Mouse (Mus musculus) neural tube, embryonic 14.5 days (tissue): ENCODE measurements around the gene 4930558C23Rik. TPM values are rescaled to one million over a fixed set of nuclear protein-coding genes. Genes with fewer than 3 reads are reported as not detected.
"Not testable (repeated sequence)": the region's sequence is repeated elsewhere in the genome, so short reads cannot be mapped to it uniquely, and the experiment has no call there.

Source experiments
- ATAC-seq: fragments of 200-750 bp; cut with Nextera tagmentation; 2 replicates; pipeline ENCODE4 v1.8.0; 2017; ENCODE audit warnings: low read depth, mild to moderate bottlenecking, moderate TSS enrichment, moderate library complexity
- H3K27ac ChIP-seq: fragments of 300-500 bp; sonication (generic); 2 replicates; pipeline ENCODE4 v1.5.1; 2014; ENCODE audit warnings: low read depth, mild to moderate bottlenecking, control low read depth, low read length, moderate library complexity, mixed read lengths
- H3K27me3 ChIP-seq: fragments of 300-500 bp; sonication (generic); 2 replicates; pipeline ENCODE4 v1.6.1; 2014; ENCODE audit warnings: low read length; ENCODE audit not compliant: control insufficient read depth, insufficient read depth
- H3K36me3 ChIP-seq: fragments of 300-500 bp; sonication (generic); 2 replicates; pipeline ENCODE4 v1.6.1; 2014; ENCODE audit warnings: low read length, mixed read lengths; ENCODE audit not compliant: control insufficient read depth, insufficient read depth
- H3K4me1 ChIP-seq: fragments of 300-500 bp; sonication (generic); 2 replicates; pipeline ENCODE4 v1.6.1; 2014; ENCODE audit warnings: low read length; ENCODE audit not compliant: control insufficient read depth, insufficient read depth
- H3K4me2 ChIP-seq: fragments of 300-500 bp; sonication (generic); 2 replicates; pipeline ENCODE4 v1.6.1; 2014; ENCODE audit warnings: mild to moderate bottlenecking, low read depth, low read length, control low read depth
- H3K4me3 ChIP-seq: fragments of 300-500 bp; sonication (generic); 2 replicates; pipeline ENCODE4 v1.5.1; 2014; ENCODE audit warnings: low read depth, low read length, control low read depth, mixed read lengths
- H3K9ac ChIP-seq: fragments of 300-500 bp; sonication (generic); replicated peaks from 2 replicates; pipeline ENCODE4 v1.6.1; 2014; ENCODE audit warnings: low read depth, mild to moderate bottlenecking, control low read depth, low read length, mixed read lengths
- H3K9me3 ChIP-seq: fragments of 300-500 bp; sonication (generic); 2 replicates; pipeline ENCODE4 v1.6.1; 2016; ENCODE audit warnings: low read length; ENCODE audit not compliant: control insufficient read depth
- WGBS: fragments of 180-500 bp; shearing (Covaris S2); extraction: QIAGEN DNeasy Blood & Tissue Kit; methylation state at CpG from one replicate; pipeline ENCODE4 v1.1.7; 2014; 5-methylcytosine and 5-hydroxymethylcytosine counted together
- polyA plus RNA-seq: library from polyadenylated mRNA; unstranded; fragments of >200 nt; fragmentation: Nextera tagmentation; extraction: Ambion mirVana; gene quantifications from 2 replicates; pipeline ENCODE4 v1.2.1, GENCODE M21; 2014

Gene 4930558C23Rik
- not detected in 2 replicates for polyA plus RNA-seq

DNA sequence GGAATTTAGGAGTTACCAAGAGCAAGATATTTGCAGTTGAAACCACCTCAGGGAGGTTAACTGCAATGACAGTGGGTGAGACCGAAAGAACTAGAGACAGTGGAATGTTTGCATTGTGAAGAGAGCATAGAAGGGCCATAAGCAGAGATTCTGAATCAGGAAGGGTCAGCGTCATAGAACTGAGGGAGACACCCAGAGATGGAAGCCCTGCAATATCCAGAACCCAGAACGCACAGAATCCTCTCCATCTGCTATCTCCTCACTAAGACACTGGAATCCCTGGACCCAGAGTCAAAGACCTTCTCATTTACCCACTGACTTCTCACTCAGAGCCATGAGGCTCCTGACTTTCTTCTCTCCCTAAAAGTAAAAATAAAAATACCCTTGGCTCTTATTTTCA lies at the start of gene 4930558C23Rik:
Gene 4930558C23Rik (minus strand): TSS at position 101 of the 400 bp plus-strand sequence.
- H3K27ac ChIP-seq, result no peak within 1 kb of the TSS
- H3K4me2 ChIP-seq, result no peak within 1 kb of the TSS
- H3K4me3 ChIP-seq, result no peak within 1 kb of the TSS
- WGBS, result 90% methylated on average over 3 of the region's 3 CpGs
- no peaks in the 10 kb centered on the region for H3K27me3 ChIP-seq
- H3K4me1 ChIP-seq, result no peaks in the 10 kb centered on the region
- no peak within 1 kb of the TSS for H3K9ac ChIP-seq
- no peaks in the 10 kb centered on the region for H3K9me3 ChIP-seq
- no peak for ATAC-seq
- H3K36me3 ChIP-seq, result no peaks in the 10 kb centered on the region

DNA sequence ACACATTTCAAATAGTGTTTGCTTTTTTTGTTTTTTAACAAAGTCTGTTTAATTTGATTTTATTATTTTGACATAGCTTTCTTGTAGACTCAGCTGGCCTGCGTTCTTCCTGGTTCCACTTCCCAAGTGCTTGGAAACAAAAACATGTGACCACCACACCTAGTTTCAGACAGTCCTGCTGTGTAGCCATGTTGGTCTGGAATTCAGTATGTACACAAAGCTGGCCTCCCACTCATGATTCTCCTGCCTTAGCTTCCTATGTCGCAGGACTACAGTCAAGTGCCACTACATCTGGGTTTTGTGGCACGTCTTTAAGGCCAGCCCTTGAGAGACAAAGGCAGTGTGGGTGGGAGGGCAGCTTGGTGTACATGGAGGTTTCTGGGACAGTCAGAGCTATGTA lies 48.3 kb upstream of the 4930558C23Rik start:
- Histone ChIP-seq H3K27ac (no peak overlapping the region), H3K4me1 (no peaks in the 10 kb centered on the region), H3K4me2 (no peak overlapping the region), H3K4me3 (no peak overlapping the region), H3K27me3 (no peaks in the 10 kb centered on the region), H3K9me3 (no peaks in the 10 kb centered on the region), H3K36me3 (peaks cover 17% of the 10 kb centered on the region), H3K9ac (no peak overlapping the region)
- 88% methylated on average over 3 of the region's 3 CpGs for WGBS
- ATAC-seq, result no peak

- WGBS, result 61% methylated on average over 1 of the region's 1 CpGs
- Histone ChIP-seq H3K4me3 (no peak overlapping the region), H3K4me2 (no peak overlapping the region), H3K9ac (no peak overlapping the region), H3K27ac (no peak overlapping the region), H3K36me3 (peaks cover 17% of the 10 kb centered on the region), H3K9me3 (no peaks in the 10 kb centered on the region), H3K4me1 (no peaks in the 10 kb centered on the region), H3K27me3 (no peaks in the 10 kb centered on the region)
- ATAC-seq, result peak; percentile 44; the same call in 1 of the 2 replicates
Observed at GRCm38 (mm10) chr3:95450408-95450807, 47.8 kb upstream of the 4930558C23Rik start.

DNA sequence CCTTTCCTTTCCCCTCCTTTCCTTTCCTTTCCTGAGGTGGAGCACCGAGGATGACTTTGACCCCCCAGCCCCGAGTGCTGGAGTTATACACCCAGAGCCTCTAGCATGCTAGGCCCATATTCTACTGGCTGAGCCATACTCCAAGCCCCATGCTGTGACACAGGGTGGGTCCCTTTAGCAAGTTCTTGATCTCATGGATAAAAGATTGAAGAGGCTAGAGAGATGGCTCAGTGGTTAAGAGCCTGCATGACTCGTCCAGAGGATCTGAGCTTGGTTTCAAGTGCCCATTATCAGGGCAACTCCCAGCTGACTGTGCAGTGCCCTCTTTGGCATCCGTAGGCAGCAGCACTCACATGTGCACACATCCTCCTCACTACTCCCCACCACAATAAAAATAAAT lies 42.7 kb upstream of the 4930558C23Rik start:
- Histone ChIP-seq H3K4me2 (no peak overlapping the region), H3K4me3 (no peak overlapping the region), H3K36me3 (peaks cover 5% of the 10 kb centered on the region; the same call in 1 of the 2 replicates), H3K9ac (no peak overlapping the region), H3K9me3 (no peaks in the 10 kb centered on the region), H3K4me1 (no peaks in the 10 kb centered on the region), H3K27ac (no peak overlapping the region), H3K27me3 (no peaks in the 10 kb centered on the region)
- WGBS, result 84% methylated on average over 4 of the region's 4 CpGs
- ATAC-seq, result no peak

- no peak for ATAC-seq
- no peak overlapping the region for H3K27ac ChIP-seq
- no peaks in the 10 kb centered on the region for H3K4me1 ChIP-seq
- H3K4me2 ChIP-seq, result no peak overlapping the region
- 96% methylated on average over 5 of the region's 5 CpGs for WGBS
- H3K27me3 ChIP-seq, result no peaks in the 10 kb centered on the region
- no peaks in the 10 kb centered on the region for H3K36me3 ChIP-seq
- H3K9ac ChIP-seq, result no peak overlapping the region
- H3K9me3 ChIP-seq, result no peaks in the 10 kb centered on the region
- H3K4me3 ChIP-seq, result no peak overlapping the region
Observed at GRCm38 (mm10) chr3:95442406-95443117, 39.9 kb upstream of the 4930558C23Rik start.

- ATAC-seq, result no peak
- Histone ChIP-seq H3K9ac (no peak overlapping the region), H3K9me3 (no peaks in the 10 kb centered on the region), H3K4me1 (peaks cover 9% of the 10 kb centered on the region; the same call in 1 of the 2 replicates), H3K4me3 (no peak overlapping the region), H3K36me3 (no peaks in the 10 kb centered on the region), H3K27ac (no peak overlapping the region), H3K27me3 (no peaks in the 10 kb centered on the region), H3K4me2 (no peak overlapping the region)
Observed at GRCm38 (mm10) chr3:95439670-95440069, 37.0 kb upstream of the 4930558C23Rik start.

- not testable (repeated sequence) for ATAC-seq, H3K9me3 ChIP-seq, H3K27ac ChIP-seq, H3K4me3 ChIP-seq, H3K9ac ChIP-seq, H3K4me2 ChIP-seq, H3K36me3 ChIP-seq, H3K4me1 ChIP-seq, H3K27me3 ChIP-seq
- 96% methylated on average over 4 of the region's 4 CpGs for WGBS
Observed at GRCm38 (mm10) chr3:95438636-95439035, 36.0 kb upstream of the 4930558C23Rik start.

- H3K27ac ChIP-seq, result no peak overlapping the region
- no peaks in the 10 kb centered on the region for H3K9me3 ChIP-seq
- no peak overlapping the region for H3K4me2 ChIP-seq
- 58% methylated on average over 1 of the region's 1 CpGs for WGBS
- no peaks in the 10 kb centered on the region for H3K27me3 ChIP-seq
- H3K4me1 ChIP-seq, result peaks cover 9% of the 10 kb centered on the region; the same call in 1 of the 2 replicates
- H3K9ac ChIP-seq, result no peak overlapping the region
- peak overlapping the region; percentile 90 for H3K4me3 ChIP-seq
- H3K36me3 ChIP-seq, result no peaks in the 10 kb centered on the region
- ATAC-seq, result no peak
Observed at GRCm38 (mm10) chr3:95435561-95435960, 32.9 kb upstream of the 4930558C23Rik start.

- no peak for ATAC-seq
- peak overlapping the region; percentile 86 for H3K9ac ChIP-seq
- peak overlapping the region; percentile 87 for H3K4me2 ChIP-seq
- H3K36me3 ChIP-seq, result no peaks in the 10 kb centered on the region
- WGBS, result 3% methylated on average over 7 of the region's 7 CpGs
- H3K27ac ChIP-seq, result no peak overlapping the region
- H3K9me3 ChIP-seq, result no peaks in the 10 kb centered on the region
- H3K4me1 ChIP-seq, result peaks cover 9% of the 10 kb centered on the region; the same call in 1 of the 2 replicates
- no peaks in the 10 kb centered on the region for H3K27me3 ChIP-seq
- peak overlapping the region; percentile 90 for H3K4me3 ChIP-seq
Observed at GRCm38 (mm10) chr3:95434983-95435370, 32.3 kb upstream of the 4930558C23Rik start.
